Mouse (Mus musculus) right cerebral cortex, postnatal 4 days (tissue): ENCODE measurements at regions not wholly inside any gene's neighbourhood (a gene's known extent, or its start where the extent isn't known, plus 50 kb on each side); places are given as distances from the start of the nearest gene placed in this dataset.

ENCODE experiments used
- DNase-seq: peaks from one replicate; pipeline ENCODE4 v3.0.0-alpha.2; 2022

DNA sequence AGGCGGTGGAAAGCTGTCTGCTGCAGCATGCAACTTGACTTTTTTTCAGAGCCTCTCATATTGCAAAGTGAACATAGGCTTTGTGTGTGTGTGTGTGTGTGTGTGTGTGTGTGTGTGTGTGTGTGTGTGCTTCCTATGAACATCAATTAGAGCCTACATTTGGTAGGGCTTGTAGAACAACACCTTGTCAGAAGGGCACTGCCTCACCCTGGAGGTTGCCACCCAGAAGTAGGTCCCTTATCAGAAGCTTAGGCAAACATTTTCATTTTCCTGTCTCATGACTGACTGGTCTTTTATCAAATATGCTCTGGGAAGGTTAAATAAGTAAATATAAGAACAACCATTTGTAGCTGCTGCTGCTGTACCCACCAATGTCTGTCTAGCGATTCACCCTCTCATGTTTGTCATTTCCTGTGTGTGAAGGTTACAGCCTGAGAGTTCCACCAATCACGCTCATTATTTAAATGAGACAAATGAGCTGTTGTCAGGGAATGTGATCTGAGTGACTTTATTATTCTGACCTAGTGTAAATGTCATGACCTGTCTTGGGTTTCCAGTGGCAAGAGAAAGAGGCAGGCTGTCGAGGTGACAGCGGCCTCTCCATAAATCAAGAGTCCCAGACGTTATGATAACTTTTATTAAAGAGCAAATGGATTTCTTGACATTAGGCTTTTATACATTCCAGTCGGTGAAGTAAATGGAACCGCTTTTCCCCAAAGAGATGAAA lies 310.1 kb downstream of the Irx1 start:
- no peak for DNase-seq

DNA sequence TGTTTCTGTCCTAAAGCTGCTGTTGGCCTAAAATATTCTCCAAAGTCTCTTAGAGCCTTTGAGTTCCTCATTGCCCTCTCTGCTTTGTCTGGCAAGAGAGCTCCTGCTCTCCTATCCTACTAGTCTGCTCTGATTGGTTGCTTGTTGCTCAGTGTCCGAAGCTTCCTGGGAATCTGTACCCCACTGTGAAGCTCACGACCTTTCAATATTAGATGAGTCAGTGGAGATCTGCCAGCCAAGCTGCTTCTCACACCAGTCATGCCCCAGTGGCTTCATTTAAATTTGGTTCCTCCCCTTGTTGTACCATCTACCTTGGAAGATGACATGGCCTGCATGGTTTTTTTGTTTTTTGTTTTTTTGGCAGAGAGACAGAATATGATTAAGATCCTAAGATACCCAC lies 313.6 kb downstream of the Irx1 start:
- DNase-seq, result no peak

DNA sequence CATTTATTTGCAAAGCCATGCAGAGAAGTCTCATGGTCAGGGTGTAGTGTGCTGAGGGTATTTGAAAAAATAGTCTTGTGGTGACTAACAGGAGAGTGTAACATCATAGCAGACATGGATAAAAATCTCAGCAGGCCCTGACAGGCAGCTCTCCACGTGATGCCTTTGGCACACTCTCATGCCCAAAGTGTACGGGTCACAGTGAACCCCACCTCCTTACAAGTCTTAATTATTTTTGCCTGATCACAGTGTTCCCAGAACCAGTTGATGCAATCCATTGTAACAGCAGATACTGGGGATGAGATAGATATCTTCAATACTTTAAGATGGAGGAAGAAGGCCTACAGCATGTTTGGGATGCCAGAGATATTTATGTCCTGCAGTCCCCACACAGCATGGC lies 314.5 kb downstream of the Irx1 start:
- no peak for DNase-seq

DNA sequence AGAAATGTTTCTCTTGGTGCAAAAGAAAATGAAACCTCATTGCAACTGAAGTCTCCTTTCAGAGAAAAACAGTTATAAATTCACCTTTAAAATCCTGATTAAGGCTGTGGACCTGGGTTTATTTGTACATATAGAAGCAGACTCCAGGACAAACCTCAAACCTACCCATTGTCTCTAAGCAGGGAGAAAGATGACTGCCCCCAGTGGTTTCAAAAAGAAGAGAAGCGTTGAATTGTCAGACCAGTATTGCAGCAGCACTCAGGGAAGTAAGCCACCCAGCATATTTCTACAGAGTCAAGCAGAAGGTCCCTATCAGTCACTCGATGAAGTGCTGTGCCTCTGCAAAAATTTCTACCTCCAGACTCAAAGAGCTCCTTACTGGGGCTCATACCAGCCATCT lies 332.1 kb downstream of the Irx1 start:
- DNase-seq, result no peak

DNA sequence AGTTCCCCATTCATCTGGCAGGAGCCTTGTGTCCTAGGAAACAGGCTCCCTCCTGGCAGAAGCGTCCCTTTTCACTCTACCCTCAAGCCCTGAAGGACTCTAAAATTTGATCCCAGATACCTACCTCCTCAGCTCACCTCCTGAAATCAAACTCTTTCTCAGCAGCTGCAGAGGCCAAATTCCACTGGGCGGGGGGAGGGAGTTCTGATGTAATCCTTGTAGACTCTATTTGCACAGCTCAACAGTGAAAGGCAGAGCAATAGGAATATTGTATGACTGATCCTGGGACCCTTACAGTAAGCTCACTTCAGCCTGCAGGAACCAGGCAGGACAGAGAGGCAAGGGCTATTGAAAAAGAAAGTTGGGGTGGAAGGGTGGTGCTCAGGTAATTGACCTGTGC lies 346.3 kb downstream of the Irx1 start:
- no peak for DNase-seq

DNA sequence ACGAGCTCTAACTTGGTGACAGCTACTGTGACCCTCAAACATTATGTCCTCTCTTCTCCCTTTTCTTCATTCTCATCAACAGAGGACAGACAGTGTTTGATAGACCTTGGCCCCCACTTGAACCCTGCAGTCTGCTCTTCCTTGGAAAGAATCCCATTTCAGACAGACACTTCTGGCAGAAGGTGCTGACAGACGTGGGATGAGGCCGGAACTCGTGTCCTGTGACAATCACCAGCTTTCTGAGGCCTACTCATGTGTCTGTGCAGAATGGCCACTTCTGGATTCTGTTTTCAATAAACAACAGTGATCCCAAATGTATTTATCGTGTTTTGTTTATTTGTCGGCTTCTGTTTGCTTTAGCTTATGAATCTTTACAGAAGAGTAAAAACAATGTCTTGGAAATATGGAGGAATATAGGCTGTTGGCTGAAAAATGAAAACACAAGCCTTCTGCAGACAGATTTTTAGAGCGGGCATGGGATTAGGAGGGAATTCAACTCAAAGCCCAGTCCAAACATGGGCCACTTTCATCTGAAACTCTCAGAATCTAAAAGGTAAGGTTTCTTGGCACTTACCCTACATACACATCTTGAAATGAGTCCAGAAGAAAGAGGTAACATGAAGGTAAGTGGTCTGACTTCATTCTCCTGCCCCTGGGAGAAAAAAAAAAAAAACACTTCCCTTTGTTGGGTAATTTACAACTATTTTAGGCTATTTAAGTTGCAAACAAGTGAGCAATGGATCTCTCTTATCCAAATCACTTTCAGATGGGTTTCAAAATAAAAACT lies 350.9 kb downstream of the Irx1 start:
- no peak for DNase-seq

DNA sequence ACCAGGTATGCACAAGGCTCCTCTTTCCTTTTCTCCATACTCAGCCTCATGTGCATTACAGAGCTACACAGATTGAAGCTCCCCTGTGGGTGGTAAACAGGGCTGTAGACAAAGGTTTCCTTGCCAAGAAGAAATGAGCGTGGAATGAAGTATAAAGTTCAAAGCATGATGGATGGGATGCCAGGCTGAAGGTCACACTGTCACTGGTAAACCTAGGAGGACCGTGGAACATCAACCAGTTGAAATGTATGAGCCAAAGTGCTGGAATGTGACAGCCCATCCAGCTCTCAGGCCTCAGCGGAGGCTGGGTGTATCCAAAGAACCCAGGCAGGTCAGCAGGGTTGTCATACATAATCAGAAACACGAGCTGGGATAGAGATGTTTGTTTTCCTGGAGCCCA lies 381.0 kb downstream of the Irx1 start:
- DNase-seq, result no peak

DNA sequence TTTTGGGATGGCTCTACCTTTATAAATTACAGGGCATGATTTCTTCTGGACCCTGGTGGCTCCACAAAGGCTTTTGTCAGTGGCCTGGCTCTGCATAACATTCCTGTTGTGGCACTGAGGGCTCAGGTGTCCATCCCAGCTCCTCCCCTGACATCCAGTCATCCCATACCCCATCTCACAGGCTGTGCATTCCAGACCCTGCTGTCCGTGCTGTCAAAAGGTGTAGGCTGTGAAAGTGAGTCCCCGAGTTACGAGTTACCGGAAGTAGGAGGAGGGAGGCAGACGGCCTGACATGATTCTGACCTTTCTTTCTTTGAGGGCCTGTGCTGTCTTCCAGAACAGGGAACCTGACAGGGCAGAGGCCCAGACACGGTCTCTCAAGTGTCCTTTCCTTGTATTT lies 397.6 kb downstream of the Irx1 start:
- no peak for DNase-seq

DNA sequence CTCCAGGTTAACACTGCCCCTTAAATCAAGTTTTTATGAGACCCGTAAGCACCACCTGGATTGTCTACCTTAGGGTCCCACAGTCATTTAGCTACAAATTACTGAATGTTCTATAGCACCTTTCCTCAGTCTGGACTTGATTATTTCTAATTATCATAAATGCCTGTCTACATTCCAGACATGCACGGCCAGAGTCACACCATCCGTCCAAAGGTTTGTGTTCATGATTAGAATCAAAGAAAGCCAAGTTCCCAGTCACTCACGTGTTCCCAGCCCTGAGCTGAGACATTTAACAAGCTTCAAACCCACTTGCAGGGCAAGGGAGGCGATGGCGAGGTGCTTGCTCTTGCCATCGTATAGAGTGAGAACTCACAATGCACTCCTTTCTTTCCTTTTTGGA lies 398.1 kb downstream of the Irx1 start:
- no peak for DNase-seq

DNA sequence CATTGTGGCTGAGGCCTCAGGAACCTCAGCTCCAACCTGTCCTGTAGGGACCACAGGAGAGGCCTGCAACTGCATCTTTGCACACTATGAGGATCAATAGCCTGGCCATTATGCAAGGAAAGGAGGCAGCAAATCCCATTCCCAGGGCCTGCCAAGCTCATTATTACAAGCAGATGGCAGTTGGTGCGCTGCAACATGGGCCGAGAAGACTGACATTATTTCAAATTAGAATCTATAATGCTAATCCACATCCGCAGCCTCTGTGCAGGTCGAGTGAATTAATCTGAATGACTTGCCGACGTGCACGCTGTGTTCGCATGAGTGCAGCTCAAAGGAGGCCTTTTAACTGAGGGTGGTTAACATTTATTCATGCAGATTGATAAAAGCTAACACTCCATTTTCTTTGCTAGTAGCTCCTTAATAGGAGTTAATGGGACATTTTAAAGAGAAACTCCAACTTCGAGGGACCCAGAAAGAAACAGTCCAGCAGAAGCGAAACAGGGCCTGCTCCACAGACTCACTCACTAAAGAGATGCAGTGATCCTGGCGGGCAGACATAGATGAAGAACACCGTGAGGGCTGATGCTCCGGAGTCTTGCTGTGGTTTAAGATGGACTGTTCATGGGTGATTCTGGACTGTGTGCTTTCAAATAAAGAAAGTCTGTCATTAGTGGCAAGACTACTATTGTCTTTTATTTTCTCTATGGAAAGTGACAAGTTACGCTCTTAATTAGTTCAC lies 404.9 kb downstream of the Irx1 start:
- DNase-seq, result no peak

DNA sequence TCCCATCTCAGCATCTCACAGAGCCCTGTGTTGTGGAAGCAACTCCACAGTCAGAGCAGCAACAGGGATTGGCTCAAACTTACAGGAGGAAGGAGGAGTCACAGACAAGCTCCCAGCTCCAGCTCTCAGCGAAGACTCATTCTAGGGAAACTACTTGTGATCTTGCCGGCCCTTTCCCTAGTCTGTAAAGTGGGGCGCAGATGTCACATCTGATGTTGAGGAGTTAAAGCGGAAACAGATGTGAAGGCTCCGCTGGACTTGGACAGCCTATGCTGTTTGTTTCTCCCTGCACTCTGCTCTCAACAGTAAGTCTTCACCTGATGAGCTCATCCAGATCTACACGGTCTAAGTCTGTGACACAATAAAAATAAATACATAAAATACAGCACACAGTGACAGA lies 408.1 kb downstream of the Irx1 start:
- DNase-seq, result no peak

DNA sequence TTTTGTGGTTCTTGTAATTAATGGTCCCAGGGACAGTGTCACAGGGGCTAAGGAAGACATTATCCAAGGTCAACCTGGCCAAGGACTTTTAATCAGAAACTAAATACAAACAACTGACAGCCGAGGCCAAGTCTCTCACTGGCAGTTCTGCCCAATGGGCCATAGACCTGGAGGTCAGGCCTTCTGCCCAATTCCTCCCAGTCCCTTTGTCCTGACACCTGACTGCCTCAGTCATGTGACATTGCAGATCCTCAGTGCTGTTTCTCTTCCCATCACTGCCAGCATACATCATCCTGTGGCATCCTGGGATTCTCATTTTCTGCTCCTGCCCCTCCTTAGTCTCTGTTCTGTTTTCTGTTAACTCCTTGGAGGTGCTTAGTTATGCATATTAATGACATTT lies 413.4 kb downstream of the Irx1 start:
- DNase-seq, result no peak

DNA sequence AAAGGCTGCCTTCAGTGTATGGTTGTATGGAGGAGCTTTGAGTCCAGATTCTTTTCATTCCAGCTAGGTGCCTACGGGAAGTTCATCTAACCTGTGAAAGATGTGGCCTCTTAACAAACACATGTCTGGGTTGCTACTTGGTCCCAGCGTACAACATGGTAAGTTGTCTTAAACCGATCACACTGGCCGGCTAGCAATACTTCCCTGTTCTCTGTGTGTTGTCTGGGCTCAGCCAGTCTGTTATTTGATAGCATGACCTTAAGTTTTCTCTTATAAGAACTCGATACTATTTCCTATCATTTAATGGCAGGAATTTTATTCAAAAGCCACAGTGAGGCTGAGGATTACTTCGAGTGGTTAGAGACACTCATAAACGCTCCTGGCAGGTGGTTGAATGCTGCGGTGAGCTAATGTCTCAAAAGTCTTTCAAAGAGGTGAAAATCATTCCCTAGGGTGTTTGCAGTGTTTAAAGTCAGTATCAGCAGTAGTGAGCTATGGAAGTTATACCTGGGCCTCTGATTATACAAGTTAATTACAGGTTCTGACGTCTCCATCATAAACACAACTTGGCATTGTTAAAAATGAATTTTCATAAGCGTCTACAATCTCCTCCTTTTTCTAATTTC lies 414.2 kb downstream of the Irx1 start:
- no peak for DNase-seq

DNA sequence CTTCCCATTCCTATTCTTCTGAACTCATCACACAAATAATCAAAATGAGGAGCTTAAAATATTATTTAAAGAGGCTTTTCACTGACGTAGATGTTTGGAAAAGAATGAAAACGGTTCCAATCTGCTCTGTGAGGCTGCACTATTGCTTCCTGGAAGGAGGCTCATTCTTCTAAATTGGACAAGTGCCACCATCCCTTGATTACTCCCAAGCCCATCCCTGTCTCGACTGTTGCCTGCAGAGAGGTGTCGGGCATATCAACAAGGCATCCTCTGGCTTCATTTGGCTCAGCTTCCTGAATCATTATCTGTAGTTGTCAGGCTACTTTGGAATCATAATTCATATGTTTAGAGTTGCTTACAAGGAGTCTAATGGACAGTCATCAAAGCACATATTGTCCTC lies 425.3 kb downstream of the Irx1 start:
- no peak for DNase-seq

DNA sequence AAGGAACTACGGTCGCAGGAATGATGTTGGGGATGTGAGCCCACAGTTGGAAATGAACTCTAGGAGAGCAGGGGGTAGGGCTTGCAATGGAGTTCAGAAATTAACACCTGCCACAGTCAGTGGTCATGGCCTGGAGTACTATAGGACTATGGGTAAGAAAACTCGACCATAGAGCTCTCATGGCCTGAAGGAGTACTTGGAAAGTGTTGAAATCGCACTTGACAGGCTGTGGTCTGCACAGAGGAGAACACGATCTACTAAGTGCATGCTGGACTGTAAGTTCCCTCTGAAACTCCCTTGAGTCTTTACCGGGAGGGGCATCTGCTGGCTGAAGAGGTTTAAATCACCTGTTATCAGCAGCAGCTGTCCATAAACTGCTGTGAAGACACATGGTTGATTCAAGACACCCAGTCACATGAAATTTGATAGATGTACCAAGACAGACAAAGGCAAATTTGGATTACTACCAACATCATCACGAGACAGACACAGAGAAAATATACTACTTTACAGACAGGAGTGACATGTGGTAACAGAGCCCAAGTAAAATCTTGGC lies 430.6 kb downstream of the Irx1 start:
- DNase-seq, result no peak

DNA sequence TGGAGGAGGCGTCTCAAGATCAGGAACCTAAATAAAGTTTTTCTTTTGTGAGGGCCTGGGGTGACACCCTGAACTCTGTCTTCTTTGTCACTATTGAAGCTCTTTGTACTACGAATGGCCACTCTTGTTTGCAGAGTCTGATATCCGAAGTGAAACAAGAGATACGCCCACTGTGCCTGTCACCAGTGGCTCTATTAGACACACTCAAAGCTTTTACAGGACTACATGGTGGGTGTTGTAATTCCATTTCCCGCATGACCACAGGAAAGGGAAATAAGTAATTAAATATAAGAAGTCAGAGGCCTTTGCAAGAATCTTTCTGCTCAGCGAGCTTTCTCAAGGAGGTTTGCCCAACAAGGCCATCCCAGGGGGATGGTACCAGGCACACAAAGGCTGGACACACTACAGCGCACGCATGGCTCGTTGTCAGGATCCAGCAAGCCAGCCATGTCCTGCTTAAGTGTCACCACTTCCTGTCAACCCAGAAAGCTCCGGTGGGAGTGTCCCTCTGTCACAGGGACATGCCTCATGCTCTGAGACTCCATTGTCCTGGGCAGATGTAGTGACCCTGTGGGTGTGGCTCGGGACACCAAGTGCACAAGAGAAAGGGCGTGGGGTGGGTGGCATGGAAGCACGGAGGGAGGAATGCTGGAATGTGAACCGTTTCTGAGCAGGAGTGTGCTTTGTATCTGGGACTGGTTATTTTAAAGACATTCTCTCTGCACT lies 434.0 kb downstream of the Irx1 start:
- DNase-seq, result no peak

DNA sequence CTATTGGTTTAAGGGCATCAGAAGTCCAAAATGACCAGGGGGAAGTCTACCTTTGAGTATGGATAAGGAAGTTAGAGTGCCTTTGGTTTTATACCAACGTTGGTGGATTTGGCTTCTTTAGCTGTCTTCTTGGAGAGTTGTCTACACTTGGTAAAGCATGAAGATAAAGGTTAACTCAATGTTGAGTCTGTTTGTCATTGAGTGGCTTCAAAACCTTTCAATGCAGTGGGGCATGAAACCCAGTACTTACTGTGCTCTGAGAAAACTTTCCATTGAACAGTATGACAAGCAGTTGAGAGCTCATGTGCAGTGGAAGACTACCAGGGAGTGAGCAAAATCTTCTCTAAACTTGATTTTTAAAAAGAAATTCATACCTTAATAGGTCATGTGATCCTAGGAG lies 445.7 kb downstream of the Irx1 start:
- no peak for DNase-seq

DNA sequence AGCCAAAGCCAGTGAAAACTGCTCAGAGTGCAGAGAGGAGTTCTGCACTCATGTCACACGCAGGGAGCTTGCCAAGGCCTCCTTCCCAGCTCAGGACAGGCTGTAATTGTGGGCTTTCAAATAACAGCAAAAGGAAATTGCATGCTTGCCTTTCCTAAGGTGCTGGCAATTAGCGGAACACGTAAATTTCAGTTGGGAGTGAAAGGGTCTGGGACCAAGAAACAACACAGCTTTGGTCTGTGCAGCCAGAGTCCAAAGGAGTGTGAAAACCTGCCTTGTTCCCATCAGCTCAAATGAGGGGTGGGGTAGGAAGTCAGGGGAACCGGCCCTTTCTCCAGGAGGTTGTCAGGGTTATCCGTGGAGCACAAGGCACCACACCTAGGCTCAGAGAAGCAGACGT lies 450.3 kb downstream of the Irx1 start:
- DNase-seq, result no peak

DNA sequence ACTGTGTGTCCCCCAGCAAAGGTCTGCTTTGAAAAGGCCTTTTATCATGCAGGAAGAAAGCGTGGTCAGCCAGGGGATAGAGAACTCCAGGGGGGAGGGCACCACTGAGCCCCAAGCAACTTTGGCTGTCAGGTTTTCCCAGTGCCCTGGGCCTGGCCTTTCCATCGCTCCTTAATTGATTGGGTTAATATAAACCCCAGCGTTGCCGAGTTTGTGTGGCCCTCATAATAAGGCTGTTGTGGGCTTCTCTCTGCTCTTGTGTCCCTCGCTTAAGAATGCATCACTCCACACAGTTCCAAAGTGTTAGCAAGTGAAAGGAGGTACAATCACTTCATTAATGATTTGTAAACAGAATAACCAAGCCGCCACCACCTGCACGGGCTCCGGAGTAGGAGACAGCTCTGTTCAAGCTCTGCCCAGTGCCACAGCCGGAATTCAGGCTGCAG lies 455.5 kb downstream of the Irx1 start:
- DNase-seq, result peak; percentile 7

DNA sequence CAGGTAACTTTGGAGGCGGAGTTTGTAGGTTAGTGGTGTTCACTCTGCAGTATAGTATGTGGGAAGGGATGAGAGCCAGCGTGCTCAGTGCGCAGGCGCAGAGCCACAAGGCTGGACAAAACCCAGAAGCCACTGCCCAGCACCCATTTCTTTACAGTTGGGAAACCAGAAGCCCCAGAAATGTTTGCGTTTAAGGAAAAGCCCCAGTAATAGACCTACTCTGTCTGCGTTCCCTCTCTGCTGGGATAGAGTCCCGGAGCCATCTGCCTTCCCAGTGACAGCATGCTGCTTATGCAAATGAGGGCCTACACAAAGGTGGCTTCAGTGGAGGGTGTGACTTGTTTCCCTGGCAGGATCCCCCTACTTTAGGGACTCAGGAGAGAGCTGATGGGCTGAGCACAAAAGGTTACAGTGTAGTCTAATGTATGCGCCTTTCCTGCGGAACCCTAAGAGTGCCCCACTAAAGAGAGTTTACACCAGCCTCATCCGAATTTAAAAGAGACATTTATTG lies 456.0 kb downstream of the Irx1 start:
- peak; percentile 47 for DNase-seq

DNA sequence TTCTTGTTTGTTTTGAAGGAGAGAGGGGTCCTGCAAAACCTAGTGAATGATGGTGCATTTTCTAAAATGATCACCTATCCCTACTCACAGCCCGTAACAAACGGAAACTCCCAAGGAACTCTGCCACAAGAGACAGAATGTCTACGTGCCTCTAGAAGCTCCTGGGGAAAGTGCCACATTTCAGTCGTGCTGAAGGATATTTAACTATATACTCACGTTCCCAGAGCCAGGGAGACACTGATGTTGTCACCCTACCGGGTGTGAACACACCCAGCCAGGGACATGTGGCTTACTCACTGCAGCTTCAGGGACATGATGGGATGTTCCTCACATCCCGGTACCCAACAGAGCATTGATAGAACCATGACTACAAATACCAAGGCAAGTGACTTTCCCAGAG lies 456.7 kb downstream of the Irx1 start:
- no peak for DNase-seq

DNA sequence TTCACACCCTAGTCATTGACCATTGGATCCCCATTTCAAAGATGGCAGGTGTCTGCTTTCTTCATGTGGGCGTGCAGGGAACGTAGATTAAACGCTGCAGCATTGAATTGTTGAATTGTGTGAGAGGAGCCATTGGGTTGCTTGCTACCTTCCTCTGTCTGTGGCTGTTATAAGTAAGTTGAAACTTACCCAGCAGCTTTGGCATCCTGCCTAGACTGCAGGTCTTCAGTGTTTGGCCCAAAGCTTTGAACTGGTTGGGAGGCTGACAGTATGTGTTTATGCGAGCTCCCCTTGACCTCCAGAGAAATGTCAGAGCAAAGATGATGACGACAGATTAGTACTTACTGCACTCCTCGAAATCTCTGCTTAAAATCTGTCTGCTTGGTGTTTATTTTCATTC lies 473.8 kb downstream of the Irx1 start:
- DNase-seq, result no peak
